Mouse (Mus musculus) CD4-positive, CD25-positive, alpha-beta regulatory T cell, adult 2 months (primary cell): ENCODE measurements around the gene Prpf8.

Experiments
- DNase-seq: peaks from one replicate; pipeline ENCODE4 v3.0.0-alpha.2; 2012; ENCODE audit warnings: low read depth, low spot score

The Prpf8 gene

GRCm38 (mm10) chr11:75459751-75460102 is 26.9 kb upstream of the Prpf8 start:
- DNase-seq = no peak

- peak; percentile 89 for DNase-seq
Observed at GRCm38 (mm10) chr11:75460103-75460843, 26.3 kb upstream of the Prpf8 start.

- DNase-seq = peak; percentile 100
Observed at GRCm38 (mm10) chr11:75460844-75461742, 25.5 kb upstream of the Prpf8 start, which contains the start of gene Tlcd2. Gene Tlcd2, plus strand, starts transcription at chr11:75461715.

- DNase-seq = no peak
Observed at GRCm38 (mm10) chr11:75461743-75462252, 24.8 kb upstream of the Prpf8 start.

GRCm38 (mm10) chr11:75462253-75462783 is 24.3 kb upstream of the Prpf8 start:
- peak; percentile 61 for DNase-seq

- DNase-seq = peak; percentile 44
Observed at GRCm38 (mm10) chr11:75462865-75463336, 23.7 kb upstream of the Prpf8 start.

GRCm38 (mm10) chr11:75463624-75464023 is 23.0 kb upstream of the Prpf8 start:
- DNase-seq = no peak

- DNase-seq = no peak
Observed at GRCm38 (mm10) chr11:75464417-75464816, 22.2 kb upstream of the Prpf8 start.

GRCm38 (mm10) chr11:75465051-75465450 is 21.6 kb upstream of the Prpf8 start:
- no peak for DNase-seq

- peak; percentile 44 for DNase-seq
Observed at GRCm38 (mm10) chr11:75466731-75467505, 19.7 kb upstream of the Prpf8 start.

- DNase-seq = peak; percentile 45
Observed at GRCm38 (mm10) chr11:75467512-75468215, 19.0 kb upstream of the Prpf8 start.

- no peak for DNase-seq
Observed at GRCm38 (mm10) chr11:75468410-75468809, 18.2 kb upstream of the Prpf8 start.

GRCm38 (mm10) chr11:75469261-75469660 is 17.4 kb upstream of the Prpf8 start:
- DNase-seq = no peak

GRCm38 (mm10) chr11:75470675-75471074 is 15.9 kb upstream of the Prpf8 start:
- no peak for DNase-seq

GRCm38 (mm10) chr11:75472469-75473081 is 14.0 kb upstream of the Prpf8 start:
- peak; percentile 63 for DNase-seq

- DNase-seq = no peak
Observed at GRCm38 (mm10) chr11:75473376-75473775, 13.2 kb upstream of the Prpf8 start.

- no peak for DNase-seq
Observed at GRCm38 (mm10) chr11:75486192-75486591, 424 bp upstream of the Prpf8 start.

- DNase-seq = no peak
Observed at GRCm38 (mm10) chr11:75487496-75487895, 880 bp downstream of the Prpf8 start.

GRCm38 (mm10) chr11:75494296-75495049 is 7.9 kb downstream of the Prpf8 start:
- no peak for DNase-seq
